Mouse (Mus musculus) spleen, embryonic (tissue): ENCODE results near the gene Dynlrb1.

Experiments
- CTCF ChIA-PET: fragments of 350-600 bp; sonication (Branson Sonifier 250); formaldehyde crosslinking; loops from one replicate; lab custom pipeline; 2022; lab: Charles Lee

The Dynlrb1 gene

GRCm38 (mm10) chr2:155279163-155279562, 42.8 kb downstream of the Dynlrb1 start:
- CTCF ChIA-PET, result no interaction called here

GRCm38 (mm10) chr2:155280116-155280515, 43.8 kb downstream of the Dynlrb1 start:
- CTCF ChIA-PET, result no interaction called here

- CTCF ChIA-PET, result no interaction called here
Measured at GRCm38 (mm10) chr2:155283793-155284192, 47.5 kb downstream of the Dynlrb1 start.

- CTCF ChIA-PET, result no interaction called here
Measured at GRCm38 (mm10) chr2:155284647-155285046, 48.3 kb downstream of the Dynlrb1 start.

GRCm38 (mm10) chr2:155285744-155286143, 49.4 kb downstream of the Dynlrb1 start:
- CTCF ChIA-PET, result no interaction called here

GRCm38 (mm10) chr2:155287456-155288250, 51.3 kb downstream of the Dynlrb1 start:
- CTCF ChIA-PET, result no interaction called here

- CTCF ChIA-PET, result no interaction called here
Measured at GRCm38 (mm10) chr2:155290066-155290465, 53.7 kb downstream of the Dynlrb1 start.

- CTCF ChIA-PET, result no interaction called here
Measured at GRCm38 (mm10) chr2:155293382-155293781, 57.0 kb downstream of the Dynlrb1 start.

- CTCF ChIA-PET, result no interaction called here
Measured at GRCm38 (mm10) chr2:155293946-155294345, 57.6 kb downstream of the Dynlrb1 start.

GRCm38 (mm10) chr2:155295453-155295852, 59.1 kb downstream of the Dynlrb1 start:
- CTCF ChIA-PET, result no interaction called here

GRCm38 (mm10) chr2:155299563-155299962, 63.2 kb downstream of the Dynlrb1 start:
- CTCF ChIA-PET, result no interaction called here
